Mouse (Mus musculus) cerebellum, adult 2 months (tissue): Measurements from ENCODE around the gene Aftph.

Experiments
- CTCF ChIP-seq: fragments of 200-500 bp; IDR thresholded peaks from 2 replicates; pipeline ENCODE4 v1.5.1; 2011; ENCODE audit warnings: low read depth, mild to moderate bottlenecking, control low read depth, low read length, moderate library complexity, borderline replicate concordance; ENCODE audit not compliant: insufficient read depth
- POLR2A ChIP-seq: fragments of 200-500 bp; IDR thresholded peaks from 2 replicates; pipeline ENCODE4 v1.6.1; 2011; ENCODE audit warnings: low read length, control low read depth, borderline replicate concordance; ENCODE audit not compliant: insufficient read depth

DNA sequence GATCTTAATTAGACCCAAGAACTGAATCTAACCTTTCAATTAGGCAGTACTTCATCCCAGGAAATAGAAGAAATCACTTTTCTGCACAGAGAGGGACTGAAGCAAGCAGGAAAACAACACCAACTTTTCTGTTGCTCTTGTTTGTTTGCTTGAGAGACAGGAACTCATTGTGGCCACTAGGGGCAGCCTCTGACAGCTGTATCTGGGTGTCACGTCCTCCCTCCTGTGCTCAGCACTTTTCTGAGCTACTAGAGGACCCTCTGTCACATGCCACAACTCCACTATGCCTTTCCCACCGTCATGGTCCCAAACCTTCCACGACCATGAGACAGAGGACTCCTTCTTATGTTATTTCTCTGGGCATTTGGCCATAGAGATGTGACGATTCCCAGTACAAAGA, 79.7 kb downstream of the Aftph start:
- TF ChIP-seq CTCF (peak; percentile 65), POLR2A (no peak)
